Mouse (Mus musculus) G1E (cell line): ENCODE results near the gene Kdelc2. TPM values are rescaled to one million over a fixed set of nuclear protein-coding genes. Genes with fewer than 3 reads are reported as not detected.

Experiments
- ATAC-seq: 2 replicates; pipeline ENCODE4 v1.8.0; 2016; ENCODE audit warnings: mild to moderate bottlenecking; ENCODE audit not compliant: insufficient number of reproducible peaks, poor library complexity, low FRiP score, severe bottlenecking; ENCODE audit errors: extremely low read depth
- DNase-seq: peaks from one replicate; pipeline ENCODE4 v3.0.0; 2012; ENCODE audit warnings: low spot score
- H3K27me3 ChIP-seq: 2 replicates; pipeline ENCODE4 v1.6.1; 2012; ENCODE audit warnings: mild to moderate bottlenecking, low read length, inconsistent platforms; ENCODE audit not compliant: insufficient read depth
- H3K36me3 ChIP-seq: replicated peaks from 2 replicates; pipeline ENCODE3; 2012; ENCODE audit warnings: mild to moderate bottlenecking, inconsistent platforms
- H3K4me1 ChIP-seq: 2 replicates; pipeline ENCODE4 v1.6.1; 2012; ENCODE audit warnings: low read depth, low read length, inconsistent platforms, mixed read lengths; ENCODE audit not compliant: insufficient read depth
- H3K4me3 ChIP-seq: 2 replicates; pipeline ENCODE4 v1.5.1; 2012; ENCODE audit warnings: low read depth, mild to moderate bottlenecking, inconsistent platforms, low read length, moderate library complexity, mixed read lengths
- H3K9me3 ChIP-seq: replicated peaks from 2 replicates; pipeline ENCODE4 v1.6.1; 2012; ENCODE audit warnings: inconsistent platforms
- CTCF ChIP-seq: IDR thresholded peaks from 2 replicates; pipeline ENCODE4 v1.5.1; 2012; ENCODE audit warnings: low read depth, low read length, inconsistent platforms, mixed read lengths
- GATA1 ChIP-seq: IDR thresholded peaks from 2 replicates; pipeline ENCODE4 v1.6.1; 2012; ENCODE audit warnings: borderline replicate concordance, low read length, inconsistent platforms, mixed read lengths
- GATA2 ChIP-seq: IDR thresholded peaks from 2 replicates; pipeline ENCODE4 v1.6.1; 2012; ENCODE audit warnings: low read depth, low read length, inconsistent platforms, borderline replicate concordance
- POLR2AphosphoS5 ChIP-seq: IDR thresholded peaks from 2 replicates; pipeline ENCODE4 v1.6.1; 2012; ENCODE audit warnings: low read depth, low read length, inconsistent platforms; ENCODE audit not compliant: insufficient replicate concordance
- TAL1 ChIP-seq: conservative IDR thresholded peaks from 2 replicates; pipeline ENCODE4 v1.6.1; 2012; ENCODE audit warnings: low read depth, low read length, inconsistent platforms, mixed read lengths
- polyA plus RNA-seq: library from polyadenylated mRNA; stranded (reverse); fragments of >175 nt; gene quantifications from 2 replicates; pipeline ENCODE4 v1.2.3, GENCODE M21; 2012
- total RNA-seq, 2 experiments: library from RNA; stranded (forward) in 1 of 2; stranded (reverse) in 1 of 2; fragments of 200-1000 nt in 1 of 2; fragments of >200 nt in 1 of 2; fragmentation: Nextera tagmentation in 1 of 2; gene quantifications; 2 replicates each; pipeline ENCODE4 v1.2.3; 2014 to 2017

Kdelc2 gene
- total and polyA plus RNA-seq, 3 experiments, result 0.05 TPM; not detected in 2

GRCm38 (mm10) chr9:53380595-53380994, 3.2 kb upstream of the Kdelc2 start:
- no peaks in the 10 kb centered on the region for H3K36me3 ChIP-seq
- peaks cover 15% of the 10 kb centered on the region for H3K27me3 ChIP-seq
- no peak overlapping the region for H3K4me3 ChIP-seq
- no peak for DNase-seq
- H3K4me1 ChIP-seq, result no peaks in the 10 kb centered on the region; the same call in 1 of the 2 replicates
- H3K9me3 ChIP-seq, result no peaks in the 10 kb centered on the region
- no peak for ATAC-seq
- TF ChIP-seq TAL1 (no peak), POLR2AphosphoS5 (no peak), CTCF (no peak), GATA2 (no peak), GATA1 (no peak)

GRCm38 (mm10) chr9:53381113-53381615, 2.7 kb upstream of the Kdelc2 start:
- Histone ChIP-seq H3K4me1 (no peaks in the 10 kb centered on the region; the same call in 1 of the 2 replicates), H3K4me3 (no peak overlapping the region), H3K9me3 (no peaks in the 10 kb centered on the region), H3K36me3 (no peaks in the 10 kb centered on the region), H3K27me3 (peaks cover 10% of the 10 kb centered on the region)
- DNase-seq, result no peak
- TF ChIP-seq POLR2AphosphoS5, result no peak
- no peak for TF ChIP-seq TAL1
- TF ChIP-seq CTCF, result no peak
- no peak for TF ChIP-seq GATA1
- TF ChIP-seq GATA2, result no peak
- ATAC-seq, result no peak

GRCm38 (mm10) chr9:53384873-53385272, 1.0 kb downstream of the Kdelc2 start:
- no peak for ATAC-seq

GRCm38 (mm10) chr9:53387431-53387830, 3.6 kb downstream of the Kdelc2 start:
- no peak for TF ChIP-seq CTCF
- no peaks in the 10 kb centered on the region for H3K36me3 ChIP-seq
- no peak overlapping the region for H3K4me3 ChIP-seq
- H3K4me1 ChIP-seq, result no peaks in the 10 kb centered on the region; the same call in 1 of the 2 replicates
- peaks cover 14% of the 10 kb centered on the region for H3K27me3 ChIP-seq
- H3K9me3 ChIP-seq, result no peaks in the 10 kb centered on the region
- ATAC-seq (no peak), DNase-seq (no peak)

More at GRCm38 (mm10) chr9:53384873-53385272, 1.0 kb downstream of the Kdelc2 start:
- TF ChIP-seq GATA1 (no peak), POLR2AphosphoS5 (no peak), GATA2 (no peak), TAL1 (no peak)
- no peak for DNase-seq
- no peaks in the 10 kb centered on the region for H3K9me3 ChIP-seq
- H3K4me1 ChIP-seq, result no peaks in the 10 kb centered on the region; the same call in 1 of the 2 replicates
- peaks cover 14% of the 10 kb centered on the region for H3K27me3 ChIP-seq
- no peak overlapping the region for H3K4me3 ChIP-seq
- H3K36me3 ChIP-seq, result no peaks in the 10 kb centered on the region

GRCm38 (mm10) chr9:53389109-53389508, 5.3 kb downstream of the Kdelc2 start:
- H3K4me3 ChIP-seq, result no peak overlapping the region

GRCm38 (mm10) chr9:53390136-53390535, 6.3 kb downstream of the Kdelc2 start:
- Histone ChIP-seq H3K27me3 (peaks cover 4% of the 10 kb centered on the region), H3K36me3 (no peaks in the 10 kb centered on the region), H3K4me3 (no peak overlapping the region), H3K9me3 (no peaks in the 10 kb centered on the region), H3K4me1 (no peaks in the 10 kb centered on the region)
- ATAC-seq, result no peak
- TF ChIP-seq GATA2, result no peak
- TF ChIP-seq POLR2AphosphoS5, result no peak
- TF ChIP-seq GATA1, result no peak
- no peak for TF ChIP-seq CTCF
- no peak for TF ChIP-seq TAL1
- DNase-seq, result no peak

More at GRCm38 (mm10) chr9:53389109-53389508, 5.3 kb downstream of the Kdelc2 start:
- Histone ChIP-seq H3K36me3 (no peaks in the 10 kb centered on the region), H3K27me3 (peaks cover 10% of the 10 kb centered on the region), H3K4me1 (no peaks in the 10 kb centered on the region; the same call in 1 of the 2 replicates), H3K9me3 (no peaks in the 10 kb centered on the region)
- DNase-seq, result no peak
- no peak for ATAC-seq
- TF ChIP-seq GATA2, result no peak
- no peak for TF ChIP-seq TAL1
- no peak for TF ChIP-seq POLR2AphosphoS5
- TF ChIP-seq CTCF, result no peak
- no peak for TF ChIP-seq GATA1
